Mouse (Mus musculus) olfactory bulb, adult 2 months (tissue): ENCODE data around the gene Ccnl1.

ENCODE experiments used
- CTCF ChIP-seq: fragments of 200-500 bp; IDR thresholded peaks from 2 replicates; pipeline ENCODE4 v1.5.1; 2012; ENCODE audit warnings: low read depth, mild to moderate bottlenecking, low read length, moderate library complexity; ENCODE audit not compliant: insufficient read depth
- POLR2A ChIP-seq: fragments of 200-500 bp; IDR thresholded peaks from 2 replicates; pipeline ENCODE4 v1.6.1; 2012; ENCODE audit warnings: mild to moderate bottlenecking, low read depth, low read length, moderate library complexity; ENCODE audit not compliant: insufficient read depth

- no peak for TF ChIP-seq CTCF
- no peak for TF ChIP-seq POLR2A
Observed at GRCm38 (mm10) chr3:65898598-65899278, 59.3 kb downstream of the Ccnl1 start.
